Mouse (Mus musculus) limb, embryonic 13.5 days (tissue): ENCODE measurements at regions not wholly inside any gene's neighbourhood (a gene's known extent, or its start where the extent isn't known, plus 50 kb on each side); places are given as distances from the start of the nearest gene placed in this dataset.

Experiments used
- ATAC-seq: fragments of 200-750 bp; cut with Nextera tagmentation; 2 replicates; pipeline ENCODE4 v1.8.0; 2017; ENCODE audit warnings: low read depth, moderate number of reproducible peaks, moderate TSS enrichment; ENCODE audit not compliant: low FRiP score
- H3K27ac ChIP-seq: fragments of 300-500 bp; sonication (generic); 2 replicates; pipeline ENCODE4 v1.5.1; 2015; ENCODE audit warnings: inconsistent platforms, mild to moderate bottlenecking, moderate library complexity
- H3K27me3 ChIP-seq: fragments of 300-500 bp; sonication (generic); 2 replicates; pipeline ENCODE4 v1.6.1; 2015; ENCODE audit warnings: mild to moderate bottlenecking, inconsistent platforms
- H3K36me3 ChIP-seq: fragments of 300-500 bp; sonication (generic); 2 replicates; pipeline ENCODE4 v1.6.1; 2015; ENCODE audit warnings: inconsistent platforms, mild to moderate bottlenecking, moderate library complexity
- H3K4me1 ChIP-seq: fragments of 300-500 bp; sonication (generic); 2 replicates; pipeline ENCODE4 v1.6.1; 2015; ENCODE audit warnings: inconsistent platforms
- H3K4me2 ChIP-seq: fragments of 300-500 bp; sonication (generic); replicated peaks from 2 replicates; pipeline ENCODE4 v1.6.1; 2015; ENCODE audit warnings: inconsistent platforms, mild to moderate bottlenecking, moderate library complexity
- H3K4me3 ChIP-seq: fragments of 300-500 bp; sonication (generic); 2 replicates; pipeline ENCODE4 v1.5.1; 2015; ENCODE audit warnings: moderate library complexity, mild to moderate bottlenecking, inconsistent platforms
- H3K9ac ChIP-seq: fragments of 300-500 bp; sonication (generic); 2 replicates; pipeline ENCODE4 v1.6.1; 2015; ENCODE audit warnings: mild to moderate bottlenecking, inconsistent platforms
- H3K9me3 ChIP-seq: fragments of 300-500 bp; sonication (generic); 2 replicates; pipeline ENCODE4 v1.6.1; 2016; ENCODE audit warnings: inconsistent platforms
- WGBS: fragments of 180-500 bp; shearing (Covaris S2); methylation state at CpG from one replicate; pipeline ENCODE4 v1.1.7; 2015; 5-methylcytosine and 5-hydroxymethylcytosine counted together

DNA sequence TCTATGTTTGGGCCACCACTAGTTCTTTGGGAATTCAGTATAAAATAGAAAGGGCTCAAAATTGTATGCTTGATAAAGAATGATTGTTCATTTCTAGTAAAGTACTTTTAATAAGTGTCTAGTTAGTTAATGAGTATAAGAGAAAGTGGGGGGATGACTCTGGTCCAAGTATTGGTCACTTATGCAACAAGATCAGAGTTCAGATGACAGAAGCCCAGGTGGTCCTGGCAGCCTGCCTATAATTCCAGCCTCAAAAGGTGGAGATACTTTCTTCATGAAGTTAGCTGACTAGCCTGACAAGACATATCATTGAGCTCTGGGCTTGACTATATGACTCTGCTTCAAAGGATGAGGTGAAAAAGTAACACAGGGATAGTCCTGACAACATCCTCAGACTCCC is 57.3 kb upstream of the Pter start:
- Histone ChIP-seq H3K36me3 (no peaks in the 10 kb centered on the region), H3K4me2 (no peak overlapping the region), H3K27me3 (0 out of 2 replicates have a peak, but pooled peaks cover 2% of the 10 kb centered on the region), H3K9ac (no peak overlapping the region), H3K9me3 (no peaks in the 10 kb centered on the region), H3K4me3 (no peak overlapping the region), H3K27ac (no peak overlapping the region), H3K4me1 (no peaks in the 10 kb centered on the region)
- ATAC-seq: no peak

GRCm38 (mm10) chr2:12868772-12869171 is 55.1 kb upstream of the Pter start:
- no peaks in the 10 kb centered on the region for H3K4me1 ChIP-seq
- H3K36me3 ChIP-seq: no peaks in the 10 kb centered on the region
- H3K27ac ChIP-seq: no peak overlapping the region
- no peak for ATAC-seq
- H3K4me2 ChIP-seq: no peak overlapping the region
- no peak overlapping the region for H3K9ac ChIP-seq
- no peaks in the 10 kb centered on the region for H3K9me3 ChIP-seq
- no peak overlapping the region for H3K4me3 ChIP-seq
- WGBS: 55% methylated on average over 3 of the region's 3 CpGs
- H3K27me3 ChIP-seq: 0 out of 2 replicates have a peak, but pooled peaks cover 2% of the 10 kb centered on the region
